Mouse (Mus musculus) cerebellum, postnatal 14 days (tissue): ENCODE measurements at regions not wholly inside any gene's neighbourhood (a gene's known extent, or its start where the extent isn't known, plus 50 kb on each side); places are given as distances from the start of the nearest gene placed in this dataset.

Experiments
- DNase-seq, 2 experiments: peaks; one replicate each; pipeline ENCODE4 v3.0.0; 2021; ENCODE audit warnings: mixed read lengths in 2 of 2

GRCm38 (mm10) chr13:37664116-37664515 is 114.1 kb upstream of the Rreb1 start:
- no peak for DNase-seq

DNA sequence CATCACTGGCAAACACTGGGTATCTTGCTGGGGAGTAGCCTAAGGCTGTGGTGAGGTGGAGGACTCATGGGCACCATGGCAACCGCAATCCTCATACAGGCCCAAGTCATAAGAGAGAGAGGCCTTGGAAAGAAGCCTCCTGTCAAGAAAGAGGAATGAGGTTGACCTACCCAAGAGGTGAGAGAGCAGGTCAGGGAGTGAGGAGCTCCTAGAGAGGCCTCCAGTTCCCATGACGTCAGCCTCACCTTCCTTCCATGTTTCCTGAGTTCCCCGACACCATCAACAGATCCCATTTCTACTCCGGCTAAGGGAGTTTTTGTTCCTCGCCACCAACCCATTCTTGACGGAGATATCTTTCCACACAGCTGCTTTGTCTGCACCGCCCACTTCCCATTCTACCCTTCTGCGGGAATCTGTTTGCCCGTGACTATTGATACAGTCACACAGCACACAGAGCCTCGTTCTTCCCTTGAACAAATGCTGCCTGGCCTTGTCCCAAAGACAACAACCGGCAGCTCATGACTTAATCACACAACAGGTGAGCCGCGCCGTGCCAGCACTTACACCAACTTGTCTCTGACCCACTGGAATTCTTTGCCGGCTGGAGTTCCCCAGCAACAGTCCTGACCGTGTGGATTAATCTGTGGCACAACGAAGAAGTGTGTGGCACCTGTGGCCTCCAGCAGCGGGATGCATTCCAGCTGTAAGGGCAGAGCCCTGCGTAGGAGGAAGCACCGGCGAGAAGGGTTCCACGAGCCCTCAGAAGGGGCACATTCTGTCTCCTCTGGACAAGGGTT is 111.8 kb upstream of the Rreb1 start:
- peak in 1 of 2 experiments; percentile 15 for DNase-seq

DNA sequence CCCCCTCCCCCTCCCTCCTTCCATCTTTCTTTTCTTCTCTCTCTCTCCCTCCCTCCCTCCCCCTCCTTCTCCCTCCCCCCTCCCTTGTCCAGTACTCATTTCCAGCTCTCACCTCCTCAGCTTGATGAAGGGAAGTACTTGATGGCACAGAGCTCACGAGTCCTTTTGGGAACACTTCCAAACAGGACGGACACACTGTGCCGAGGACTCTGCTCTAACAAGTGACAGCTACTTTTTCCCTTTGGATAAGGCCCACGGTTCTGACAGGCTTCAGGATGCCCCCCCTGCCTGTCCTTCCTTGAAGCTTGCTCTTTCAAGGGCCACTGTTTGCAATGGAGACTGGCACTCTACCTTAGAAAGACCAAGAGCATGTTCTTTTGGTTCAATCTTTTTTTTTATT is 110.8 kb upstream of the Rreb1 start:
- DNase-seq: no peak

DNA sequence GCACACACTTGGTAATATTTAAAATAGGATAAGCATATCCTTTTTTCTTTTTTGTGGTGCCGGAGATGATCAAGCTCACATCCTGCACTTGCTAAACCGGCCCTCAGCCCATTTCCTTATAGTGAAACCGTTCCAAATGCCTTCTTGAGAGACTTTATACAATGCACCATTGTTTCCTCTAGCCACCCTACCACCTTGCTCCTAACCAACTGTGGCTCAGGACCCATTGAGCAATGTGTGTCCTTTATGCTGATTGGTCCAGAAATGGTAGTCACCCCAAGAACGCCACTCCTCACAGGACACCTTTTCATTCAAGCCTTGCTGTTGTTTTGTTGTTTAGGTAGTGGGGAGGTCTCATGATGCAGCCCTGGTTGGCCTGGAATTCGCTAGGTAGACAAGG is 110.3 kb upstream of the Rreb1 start:
- DNase-seq: no peak

DNA sequence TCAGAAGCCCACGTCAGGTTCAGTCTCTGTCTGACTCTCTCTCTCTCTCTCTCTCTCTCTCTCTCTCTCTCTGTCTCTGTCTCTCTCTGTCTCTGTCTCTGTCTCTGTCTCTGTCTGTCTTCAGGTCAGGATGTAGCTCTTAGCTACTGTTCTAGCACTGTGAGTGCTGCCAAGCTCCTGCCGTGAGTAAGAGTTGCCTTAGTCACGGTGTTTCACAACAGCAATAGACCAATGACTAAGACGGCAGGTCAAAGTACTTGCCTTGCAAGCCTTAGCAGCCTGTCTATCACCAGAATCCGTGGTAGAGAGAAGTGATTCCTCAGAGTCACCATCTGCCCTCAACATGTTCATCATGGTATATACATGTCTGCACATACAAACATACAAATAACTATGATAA is 107.1 kb upstream of the Rreb1 start:
- no peak for DNase-seq

- DNase-seq: no peak
Measured at GRCm38 (mm10) chr13:37674676-37675350, 103.4 kb upstream of the Rreb1 start.

- no peak for DNase-seq
Measured at GRCm38 (mm10) chr13:37675718-37676117, 102.5 kb upstream of the Rreb1 start.

DNA sequence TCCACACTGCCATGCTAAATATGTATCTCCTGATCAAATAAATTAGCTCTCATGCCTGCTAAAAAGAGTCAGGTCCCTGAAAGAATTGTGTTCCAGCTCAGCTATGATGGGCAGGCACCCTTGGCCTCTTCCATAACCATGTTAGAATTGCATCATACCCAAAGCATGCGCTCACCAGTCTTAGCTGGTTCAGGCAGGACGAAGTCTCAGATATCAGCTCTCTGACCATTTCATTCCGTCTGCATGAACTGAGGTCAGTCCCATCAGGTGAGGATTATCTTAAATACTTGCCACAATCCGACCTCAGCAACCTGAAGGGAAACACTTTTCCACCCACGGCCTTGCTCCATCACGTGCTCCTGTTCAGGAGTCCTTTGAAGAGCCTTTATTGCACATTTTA is 101.3 kb upstream of the Rreb1 start:
- no peak for DNase-seq

DNA sequence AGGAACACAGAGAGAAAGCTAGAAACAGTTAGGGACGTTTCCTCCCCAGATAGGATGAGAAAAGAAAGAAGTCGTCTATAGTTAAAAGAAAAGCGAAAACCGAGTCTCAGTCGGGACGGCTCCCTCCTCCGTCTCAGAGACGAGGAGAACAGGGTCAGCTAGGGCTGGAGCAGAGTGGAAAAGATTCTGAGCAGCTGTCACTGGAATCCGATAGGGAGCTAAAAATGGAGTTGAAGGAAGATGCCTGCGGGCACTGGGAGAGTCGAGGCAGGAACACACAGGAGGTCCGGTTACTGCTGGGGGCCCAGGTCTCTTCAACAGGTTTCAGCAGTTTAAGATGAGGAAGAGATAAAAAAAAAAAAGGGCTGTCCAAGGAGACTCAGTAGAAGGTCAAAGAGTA is 99.9 kb upstream of the Rreb1 start:
- DNase-seq: no peak

DNA sequence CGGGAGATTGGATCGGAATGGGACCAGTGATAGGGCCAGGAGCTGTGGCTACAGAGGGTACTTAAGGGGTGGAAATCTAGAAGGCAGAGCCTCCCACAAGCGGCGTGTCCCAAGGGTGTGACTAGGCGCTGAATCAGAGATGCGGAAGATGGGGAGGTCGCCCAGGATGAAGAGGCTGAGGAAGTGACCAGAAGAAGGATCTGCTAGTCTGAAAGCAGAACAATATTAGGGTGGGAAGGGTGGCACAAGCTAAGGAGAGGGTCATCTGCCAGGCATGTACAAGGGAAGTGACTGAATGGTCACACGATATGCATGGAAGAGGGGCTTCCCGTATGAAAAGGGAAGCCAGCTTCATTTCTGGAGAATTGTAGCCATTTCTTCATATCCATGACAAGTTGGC is 99.4 kb upstream of the Rreb1 start:
- no peak for DNase-seq

GRCm38 (mm10) chr13:37680837-37681619 is 97.2 kb upstream of the Rreb1 start:
- DNase-seq: peak; percentile 5 to 29

DNA sequence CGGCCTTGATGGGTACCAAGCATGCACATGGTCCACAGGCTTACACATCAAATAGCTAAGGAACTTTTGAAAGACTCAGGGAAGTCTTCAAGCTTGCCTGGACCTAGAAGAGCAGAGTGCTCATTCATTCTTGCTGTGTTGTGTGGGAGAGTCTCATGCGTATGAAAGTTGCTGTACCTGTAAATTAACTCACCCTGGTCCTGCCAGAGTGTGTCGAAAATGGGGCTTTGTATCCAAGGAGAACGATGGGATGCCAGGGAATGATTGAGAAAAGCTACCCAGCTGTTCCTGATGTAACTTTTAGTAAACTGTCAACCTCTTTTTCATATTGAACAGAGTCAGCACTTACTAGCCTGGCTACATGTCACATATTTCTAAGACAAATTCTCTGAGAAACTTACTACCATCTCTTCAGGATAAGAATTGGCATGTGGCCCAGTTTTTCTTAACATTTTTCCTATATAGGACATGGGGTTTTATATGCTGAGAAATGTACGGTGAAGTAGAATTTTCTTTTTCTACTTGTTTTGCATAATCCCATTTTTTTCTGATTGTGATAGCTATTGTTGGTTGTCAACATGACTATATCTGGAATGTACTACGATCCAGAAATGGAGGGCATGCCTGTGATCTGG is 95.0 kb upstream of the Rreb1 start:
- no peak for DNase-seq

DNA sequence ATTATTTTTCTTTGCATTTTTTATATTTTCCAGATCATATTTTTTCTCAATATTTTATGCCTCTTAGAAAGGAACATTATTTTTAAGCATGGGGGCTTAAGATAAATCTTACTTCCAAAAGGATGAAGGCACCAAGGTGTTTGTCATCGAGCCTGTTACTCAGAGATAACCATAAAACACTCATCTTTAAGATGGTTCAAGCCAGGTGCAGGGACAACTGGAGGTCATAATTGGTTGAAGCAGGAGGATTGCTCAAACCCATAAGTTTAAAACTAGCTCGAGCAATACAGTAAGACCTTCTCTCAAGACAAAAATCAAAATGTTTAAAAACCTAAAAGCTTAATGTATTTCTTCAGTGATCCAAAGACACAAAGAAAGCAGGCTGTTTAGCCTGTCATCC is 92.6 kb upstream of the Rreb1 start:
- DNase-seq: no peak

DNA sequence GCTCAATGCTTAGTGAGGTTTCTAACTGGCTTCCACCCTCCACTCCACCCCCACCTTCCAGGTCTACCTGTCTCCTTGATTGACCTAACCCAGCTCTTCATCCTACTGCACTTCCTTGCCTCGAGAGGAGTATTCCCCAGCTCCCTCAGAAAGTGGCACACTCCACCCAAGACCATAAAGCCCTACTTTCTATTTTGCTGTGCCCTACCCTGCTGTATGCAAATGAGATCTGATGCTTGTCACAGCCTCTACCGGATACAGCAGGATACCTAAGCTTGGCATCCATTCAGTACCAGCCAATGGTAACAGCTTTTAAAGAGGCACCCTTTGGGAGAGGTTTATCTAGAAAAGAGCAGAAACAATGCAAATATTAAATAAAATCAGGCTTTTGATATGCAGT is 92.1 kb upstream of the Rreb1 start:
- no peak for DNase-seq

DNA sequence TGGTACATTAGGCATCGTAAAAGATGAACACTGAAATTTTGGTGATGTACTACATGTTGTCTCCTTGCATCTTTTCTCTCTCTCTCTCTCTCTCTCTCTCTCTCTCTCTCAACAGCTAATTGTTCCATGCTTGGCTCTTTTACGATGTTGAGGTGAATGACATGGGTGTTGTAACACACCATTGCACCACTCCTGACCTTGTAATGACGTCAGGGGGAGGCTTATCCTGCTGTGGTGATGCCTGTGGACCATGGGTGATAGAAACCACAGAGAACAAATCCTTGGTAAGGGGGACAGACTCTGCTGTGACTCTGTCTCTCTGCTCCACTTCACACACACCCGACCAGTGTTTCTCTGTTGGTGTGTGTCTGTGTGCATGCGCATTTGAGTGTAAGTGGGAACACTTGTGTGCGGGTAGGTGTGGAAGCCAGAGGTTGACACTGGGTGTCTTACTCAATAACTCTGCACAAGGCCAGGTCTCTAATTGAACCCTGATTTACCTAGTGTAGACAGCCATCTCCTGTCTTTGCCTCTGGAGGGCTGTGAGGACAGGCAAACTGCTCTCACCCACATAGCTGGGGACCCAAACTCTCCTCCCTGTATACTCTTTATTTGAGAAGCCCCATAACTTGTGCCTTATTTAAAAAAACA is 88.9 kb upstream of the Rreb1 start:
- no peak for DNase-seq

GRCm38 (mm10) chr13:37691855-37692445 is 86.2 kb upstream of the Rreb1 start:
- no peak for DNase-seq

- DNase-seq: no peak
Measured at GRCm38 (mm10) chr13:37693617-37694016, 84.6 kb upstream of the Rreb1 start.

- DNase-seq: no peak
Measured at GRCm38 (mm10) chr13:37704475-37704874, 73.7 kb upstream of the Rreb1 start.

- DNase-seq: no peak
Measured at GRCm38 (mm10) chr13:37705482-37705881, 72.7 kb upstream of the Rreb1 start.

- DNase-seq: no peak
Measured at GRCm38 (mm10) chr13:37710913-37711312, 67.3 kb upstream of the Rreb1 start.

GRCm38 (mm10) chr13:37712908-37713496 is 65.2 kb upstream of the Rreb1 start:
- DNase-seq: no peak
